Mouse (Mus musculus) adrenal gland, postnatal 25 days (tissue): ENCODE measurements at regions not wholly inside any gene's neighbourhood (a gene's known extent, or its start where the extent isn't known, plus 50 kb on each side); places are given as distances from the start of the nearest gene placed in this dataset.
"Not testable (repeated sequence)": the region's sequence is repeated elsewhere in the genome, so short reads cannot be mapped to it uniquely, and the experiment has no call there.

Source experiments
- DNase-seq: peaks from one replicate; pipeline ENCODE4 v3.0.0; 2021; ENCODE audit warnings: mixed read lengths

GRCm38 (mm10) chr15:96818435-96818834 lies 118.9 kb upstream of the Slc38a2 start:
- no peak for DNase-seq

DNA sequence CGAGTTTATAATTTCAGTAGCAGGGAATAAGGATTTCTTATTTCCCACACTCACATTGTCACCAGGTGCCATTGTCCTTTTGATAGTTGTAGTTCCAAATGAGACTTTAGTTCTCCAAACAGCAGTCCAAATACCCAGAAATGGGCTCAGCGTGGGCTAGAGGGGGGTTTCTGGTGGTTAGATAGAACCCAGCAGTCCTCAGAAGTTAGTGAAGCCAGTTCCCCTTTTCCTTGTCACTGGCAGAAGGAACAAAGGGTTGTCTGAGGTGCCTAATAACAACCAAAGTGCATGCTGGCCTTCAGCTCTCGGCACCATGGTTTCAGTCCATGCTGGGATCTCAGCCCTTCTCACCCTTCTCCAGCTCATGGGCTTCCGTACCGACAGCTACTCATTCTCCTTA lies 118.1 kb upstream of the Slc38a2 start:
- no peak for DNase-seq

- no peak for DNase-seq
Observed at GRCm38 (mm10) chr15:96816997-96817570, 117.6 kb upstream of the Slc38a2 start.

GRCm38 (mm10) chr15:96813472-96813871 lies 113.9 kb upstream of the Slc38a2 start:
- no peak for DNase-seq

GRCm38 (mm10) chr15:96802729-96803053 lies 103.2 kb upstream of the Slc38a2 start:
- no peak for DNase-seq

- DNase-seq, result peak; percentile 70
Observed at GRCm38 (mm10) chr15:96802034-96802728, 102.7 kb upstream of the Slc38a2 start.

DNA sequence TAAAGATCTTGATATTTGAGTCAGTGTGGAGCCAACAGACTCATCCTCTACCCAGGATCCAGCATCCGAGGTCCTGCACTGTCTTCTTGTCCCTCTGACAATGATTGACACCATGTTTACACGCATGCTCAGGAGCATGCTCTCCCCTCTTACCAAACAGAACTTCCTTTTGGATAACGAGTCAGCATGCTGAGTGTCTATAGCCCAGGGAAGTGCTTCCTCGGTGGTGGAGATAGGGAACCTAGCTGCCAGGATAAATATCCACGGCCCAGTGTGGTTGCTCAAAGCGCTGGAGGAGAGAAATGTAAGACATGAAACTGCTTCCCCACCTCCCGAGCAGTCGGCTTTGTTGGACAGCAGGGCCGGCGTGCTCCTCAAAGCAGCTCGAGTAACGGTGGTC lies 99.7 kb upstream of the Slc38a2 start:
- DNase-seq, result no peak

- peak; percentile 16 for DNase-seq
Observed at GRCm38 (mm10) chr15:96797615-96798270, 98.2 kb upstream of the Slc38a2 start.

GRCm38 (mm10) chr15:96794177-96794719 lies 94.7 kb upstream of the Slc38a2 start:
- DNase-seq, result no peak

DNA sequence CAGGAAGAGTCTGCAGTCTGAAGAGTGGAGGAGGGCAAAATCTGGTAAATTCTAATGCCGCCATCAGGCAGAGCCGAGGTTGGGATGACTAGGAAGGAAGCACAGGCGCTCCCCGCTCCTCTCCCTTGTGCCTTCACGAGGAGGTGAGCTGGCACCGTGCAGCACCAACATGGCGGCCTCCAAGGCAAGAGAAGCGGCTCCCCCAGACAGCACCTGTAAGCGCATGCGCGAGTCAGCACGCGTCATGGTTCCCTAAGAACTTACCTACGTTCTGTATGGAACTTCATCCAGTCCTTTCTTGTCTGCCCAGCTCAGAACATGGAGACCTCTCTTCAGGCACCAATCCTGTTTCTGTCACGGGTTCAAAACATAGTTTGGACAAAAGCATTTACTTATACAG lies 93.7 kb upstream of the Slc38a2 start:
- DNase-seq, result no peak

- no peak for DNase-seq
Observed at GRCm38 (mm10) chr15:96791306-96791705, 91.8 kb upstream of the Slc38a2 start.

GRCm38 (mm10) chr15:96787921-96788320 lies 88.4 kb upstream of the Slc38a2 start:
- DNase-seq, result not testable (repeated sequence)

- no peak for DNase-seq
Observed at GRCm38 (mm10) chr15:96784578-96784977, 85.0 kb upstream of the Slc38a2 start.

DNA sequence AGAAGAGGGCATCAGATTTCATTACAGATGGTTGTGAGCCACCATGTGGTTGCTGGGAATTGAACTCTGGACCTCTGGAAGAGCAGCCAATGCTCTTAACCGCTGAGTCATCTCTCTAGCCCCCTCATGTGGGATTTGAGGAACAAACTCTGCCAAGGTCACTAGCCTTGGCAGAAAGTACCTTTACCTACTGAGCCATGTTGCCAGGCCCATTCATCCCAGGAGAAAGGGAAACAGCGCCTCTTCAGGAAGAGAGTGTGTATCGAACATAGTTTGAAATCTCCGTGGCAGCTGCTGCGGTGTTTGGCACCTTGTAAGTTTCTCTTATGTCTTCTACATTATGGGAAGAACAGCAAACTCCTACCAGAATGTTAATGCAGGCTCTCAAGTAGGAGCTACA lies 82.0 kb upstream of the Slc38a2 start:
- no peak for DNase-seq

DNA sequence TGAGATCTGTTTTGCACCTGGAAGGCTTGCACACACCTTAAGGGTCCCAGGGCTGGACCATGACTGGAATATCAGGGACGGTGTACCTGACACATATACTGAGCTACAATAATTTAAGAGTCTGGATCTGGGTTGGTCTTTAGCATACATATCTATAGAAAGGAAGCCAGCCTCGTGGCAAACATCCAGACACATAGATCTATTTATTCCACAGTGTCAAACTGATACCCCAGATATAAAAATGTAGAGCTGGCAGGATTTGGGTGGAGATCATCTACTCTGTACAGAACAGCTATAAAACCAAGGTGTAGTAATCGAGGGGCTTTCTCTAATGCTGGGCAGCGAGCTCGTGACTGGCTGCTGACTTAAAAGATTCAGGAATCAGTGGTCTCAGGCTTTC lies 81.1 kb upstream of the Slc38a2 start:
- no peak for DNase-seq

DNA sequence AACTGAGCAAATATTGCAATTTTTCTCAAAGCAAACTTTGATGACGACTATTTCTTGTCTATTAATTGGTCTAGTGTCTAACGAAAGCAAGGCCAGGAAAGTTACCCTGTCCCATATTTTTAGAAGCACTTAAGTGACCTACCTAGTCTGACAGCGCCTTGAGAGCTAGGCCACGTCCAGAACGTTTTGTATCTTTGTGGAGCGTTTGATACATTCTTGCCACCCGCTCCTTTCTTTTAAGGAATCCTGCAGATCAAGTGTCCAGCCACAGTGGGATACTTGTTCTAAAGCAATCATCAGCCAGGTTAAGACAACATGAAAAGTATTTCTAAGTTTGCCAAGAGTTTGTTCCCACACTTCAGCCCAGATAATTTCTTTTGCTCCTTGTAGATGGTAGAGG lies 79.8 kb upstream of the Slc38a2 start:
- DNase-seq, result no peak

DNA sequence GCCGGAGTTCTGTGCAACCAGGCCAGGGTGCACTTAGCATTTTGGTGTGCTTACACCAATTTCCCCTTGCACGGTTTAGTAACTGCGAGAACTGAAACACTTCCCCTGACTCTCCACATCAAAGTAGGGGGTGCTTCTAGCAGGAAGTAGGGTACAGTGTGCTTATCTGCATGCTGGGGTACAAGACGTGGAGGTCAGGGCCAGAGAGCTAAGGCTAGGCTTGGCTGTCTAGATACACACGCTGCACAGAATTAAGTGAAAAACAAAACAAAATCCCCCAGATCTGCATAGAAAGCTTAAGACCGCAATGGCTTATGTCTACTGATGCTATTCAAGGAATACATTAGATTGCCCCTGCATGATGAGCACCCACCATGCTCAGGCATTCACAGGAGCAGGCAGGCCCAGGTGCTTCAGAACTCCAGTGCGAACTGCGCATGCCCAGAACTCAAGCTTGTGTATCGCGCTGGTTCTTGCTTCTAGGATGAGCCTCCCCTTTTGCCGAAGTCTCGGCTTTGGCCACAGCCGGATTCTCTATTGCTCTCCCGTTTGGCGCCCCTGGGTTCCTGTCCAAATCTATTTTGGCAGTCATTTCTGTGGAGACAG lies 78.9 kb upstream of the Slc38a2 start:
- no peak for DNase-seq

- no peak for DNase-seq
Observed at GRCm38 (mm10) chr15:96776476-96777075, 77.0 kb upstream of the Slc38a2 start.

DNA sequence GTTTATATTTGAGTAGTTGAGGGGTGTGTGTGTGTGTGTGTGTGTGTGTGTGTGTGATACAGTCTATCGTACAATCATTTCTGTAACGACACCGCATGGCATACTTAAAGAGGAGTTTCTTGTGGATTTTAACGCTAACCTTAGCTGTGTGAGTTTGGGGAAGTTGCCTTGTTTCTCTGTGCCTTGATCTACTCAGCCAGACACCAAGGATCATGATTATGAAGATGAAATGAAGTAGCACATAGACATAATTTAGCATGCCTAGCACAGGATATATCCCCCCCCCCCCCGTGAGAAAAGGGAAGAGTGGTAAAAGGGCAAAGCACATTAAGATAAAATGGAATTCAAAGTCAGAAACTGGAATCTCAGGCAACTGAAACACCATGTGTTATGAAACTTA lies 75.6 kb upstream of the Slc38a2 start:
- no peak for DNase-seq

DNA sequence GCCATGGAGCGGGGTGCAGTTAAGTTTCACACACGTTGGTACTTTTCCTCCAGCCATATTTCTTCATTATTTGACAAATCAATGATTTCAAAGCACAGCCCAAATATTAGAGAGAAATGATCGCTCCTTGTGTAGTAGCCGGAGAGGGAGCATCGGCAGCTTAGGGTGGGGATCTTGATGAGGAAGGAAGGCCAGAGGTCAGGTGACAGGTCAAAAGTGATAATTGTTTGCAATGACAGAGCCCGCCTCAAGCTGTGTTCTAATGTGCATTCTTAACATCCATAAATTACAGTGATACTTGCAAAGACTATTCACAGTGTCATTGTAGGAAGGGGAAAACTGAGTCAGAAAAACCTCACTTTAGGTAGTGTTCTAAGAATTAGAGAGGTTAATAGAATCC lies 75.1 kb upstream of the Slc38a2 start:
- DNase-seq, result no peak

GRCm38 (mm10) chr15:96773656-96774055 lies 74.1 kb upstream of the Slc38a2 start:
- DNase-seq, result no peak

DNA sequence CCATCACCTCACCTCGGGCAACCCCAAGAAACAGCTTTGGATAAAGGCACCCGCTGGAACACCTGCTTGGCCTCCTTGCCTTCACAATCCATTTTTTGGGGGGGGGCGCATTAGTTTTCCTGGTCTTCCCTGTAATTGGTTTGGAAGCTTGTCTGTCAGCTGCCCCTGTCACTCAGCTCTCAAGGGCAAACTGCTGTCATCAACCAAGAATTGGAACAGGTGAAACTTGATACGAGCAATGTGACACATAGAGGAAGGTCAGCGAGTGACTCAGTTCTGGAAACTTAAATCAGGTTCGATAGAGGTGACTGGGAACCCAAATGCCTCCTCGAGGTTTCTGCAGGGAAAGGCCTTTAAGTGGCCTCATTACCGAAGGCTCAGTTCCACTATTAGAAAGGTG lies 73.2 kb upstream of the Slc38a2 start:
- no peak for DNase-seq

DNA sequence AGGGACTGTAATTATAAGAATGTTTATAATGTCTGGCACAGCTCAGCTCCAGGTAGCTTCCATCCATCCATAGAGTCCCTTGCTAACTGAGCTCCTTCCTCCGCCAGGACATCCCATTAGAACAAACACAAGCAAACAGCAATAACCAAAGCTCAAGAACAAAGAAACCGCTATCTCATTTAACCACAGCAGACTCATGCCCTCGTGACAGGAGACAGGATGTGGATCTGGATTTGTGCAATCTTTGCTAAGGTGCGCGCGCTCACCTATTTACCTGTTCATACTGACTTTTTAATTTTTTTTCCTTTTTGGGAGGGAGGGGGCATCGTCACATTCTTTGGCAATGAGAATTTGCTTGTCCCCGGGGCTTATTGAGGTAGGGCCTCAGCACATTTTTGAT lies 71.3 kb upstream of the Slc38a2 start:
- no peak for DNase-seq
